Mouse (Mus musculus) ES-E14 (cell line): Measurements from ENCODE around the gene Dhh. TPM values are rescaled to one million over a fixed set of nuclear protein-coding genes. Genes with fewer than 3 reads are reported as not detected.

Experiments
- DNase-seq: peaks from one replicate; pipeline ENCODE4 v3.0.0-alpha.2; 2013; ENCODE audit warnings: low read depth, low spot score
- H3K27ac ChIP-seq: 2 replicates; pipeline ENCODE4 v1.5.1; 2012; ENCODE audit warnings: low read depth, mild to moderate bottlenecking, low read length, moderate library complexity, mixed read lengths; ENCODE audit not compliant: poor library complexity, insufficient read depth, severe bottlenecking
- H3K36me3 ChIP-seq: 2 replicates; pipeline ENCODE4 v1.6.1; 2012; ENCODE audit warnings: mild to moderate bottlenecking, low read length, moderate library complexity, mixed read lengths; ENCODE audit not compliant: control insufficient read depth, poor library complexity, insufficient read depth, severe bottlenecking
- H3K4me1 ChIP-seq, 2 experiments: fragments of 150-350 bp in 1 of 2; sonication (generic) in 1 of 2; 2 replicates each; pipeline ENCODE4 v1.6.1; 2012; ENCODE audit warnings: low read length in 2 of 2, mild to moderate bottlenecking in 1 of 2, mixed read lengths in 1 of 2; ENCODE audit not compliant: control insufficient read depth in 2 of 2, insufficient read depth in 2 of 2, poor library complexity in 1 of 2
- H3K4me3 ChIP-seq, 2 experiments: fragments of 150-350 bp in 1 of 2; sonication (generic) in 1 of 2; 2 replicates each; pipeline ENCODE4 v1.5.1; 2012; ENCODE audit warnings: low read length in 2 of 2, low read depth in 1 of 2, mild to moderate bottlenecking in 1 of 2, mixed read lengths in 1 of 2; ENCODE audit not compliant: insufficient read depth in 1 of 2, poor library complexity in 1 of 2, severe bottlenecking in 1 of 2
- H3K9ac ChIP-seq: 2 replicates; pipeline ENCODE4 v1.6.1; 2012; ENCODE audit warnings: low read depth, mild to moderate bottlenecking, low read length, mixed read lengths; ENCODE audit not compliant: poor library complexity, insufficient read depth, severe bottlenecking
- H3K9me3 ChIP-seq: fragments of 150-350 bp; sonication (generic); 2 replicates; pipeline ENCODE4 v1.6.1; 2012; ENCODE audit warnings: low read depth, mild to moderate bottlenecking, low read length; ENCODE audit not compliant: control insufficient read depth, insufficient read depth
- CHD2 ChIP-seq: IDR thresholded peaks from 2 replicates; pipeline ENCODE4 v1.6.1; 2014; ENCODE audit warnings: mild to moderate bottlenecking, low read depth, low read length, inconsistent platforms
- HCFC1 ChIP-seq: IDR thresholded peaks from 2 replicates; pipeline ENCODE4 v1.6.1; 2012; ENCODE audit warnings: low read length, inconsistent platforms, borderline replicate concordance; ENCODE audit not compliant: insufficient read depth
- MAFK ChIP-seq: IDR thresholded peaks from 2 replicates; pipeline ENCODE4 v1.6.1; 2014; ENCODE audit warnings: mild to moderate bottlenecking, low read depth, low read length, inconsistent platforms; ENCODE audit not compliant: insufficient read depth
- ZC3H11A ChIP-seq: IDR thresholded peaks from 2 replicates; pipeline ENCODE4 v1.6.1; 2012; ENCODE audit warnings: low read depth, mild to moderate bottlenecking, inconsistent platforms, low read length, borderline replicate concordance
- ZNF384 ChIP-seq: IDR thresholded peaks from 2 replicates; pipeline ENCODE4 v1.6.1; 2012; ENCODE audit warnings: low read depth, low read length, inconsistent platforms
- in situ Hi-C, 2 experiments: fragments of 600-800 bp; cut with MboI; formaldehyde crosslinking; loops; one replicate each; pipeline ENCODE4 v1.15.1; 2025; ENCODE audit warnings: low sequenced_read_pairs in 2 of 2, inconsistent platforms in 1 of 2; ENCODE audit not compliant: unreplicated experiment in 2 of 2
- total RNA-seq: library from RNA; depleted of rRNA; stranded (reverse); fragments of 300-350 nt; gene quantifications from 2 replicates; pipeline ENCODE4 v1.2.3, GENCODE M21; 2012

Gene Dhh
- total RNA-seq, 1 experiment, result 1.2 TPM

DNA sequence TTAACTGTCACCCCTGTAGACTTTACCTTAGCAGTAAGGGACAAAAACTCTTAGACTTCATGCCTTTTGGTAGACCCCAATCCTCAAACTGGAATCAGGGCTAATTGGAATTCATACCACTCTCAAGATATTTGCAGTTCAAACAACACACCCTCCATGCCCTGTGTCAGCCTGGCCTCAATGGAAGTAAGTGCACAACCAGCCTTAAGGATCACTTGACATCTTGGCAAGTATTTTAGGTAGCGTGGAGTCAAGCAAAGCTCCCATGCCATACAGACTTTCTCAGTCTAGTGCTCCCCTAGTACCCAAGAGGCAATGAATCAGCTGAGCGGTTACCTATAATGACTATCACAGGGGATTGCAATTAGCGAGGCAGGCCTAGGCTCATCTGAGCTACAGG, 32.7 kb upstream of the Dhh start:
- TF ChIP-seq HCFC1 (no peak), ZC3H11A (no peak), ZNF384 (no peak)
- no peaks in the 10 kb centered on the region for H3K9me3 ChIP-seq
- no peak overlapping the region for H3K27ac ChIP-seq
- in situ Hi-C loops, result no loop called here
- H3K4me1 ChIP-seq, result peaks cover 0 to 10% of the 10 kb centered on the region in 2 experiments; a peak in 2 of 4 replicates
- no peak overlapping the region for H3K9ac ChIP-seq
- peak overlapping the region in 1 of 2 experiments; percentile 7; a peak in 1 of 4 replicates for H3K4me3 ChIP-seq
- no peak for DNase-seq
- peaks cover 14% of the 10 kb centered on the region for H3K36me3 ChIP-seq

DNA sequence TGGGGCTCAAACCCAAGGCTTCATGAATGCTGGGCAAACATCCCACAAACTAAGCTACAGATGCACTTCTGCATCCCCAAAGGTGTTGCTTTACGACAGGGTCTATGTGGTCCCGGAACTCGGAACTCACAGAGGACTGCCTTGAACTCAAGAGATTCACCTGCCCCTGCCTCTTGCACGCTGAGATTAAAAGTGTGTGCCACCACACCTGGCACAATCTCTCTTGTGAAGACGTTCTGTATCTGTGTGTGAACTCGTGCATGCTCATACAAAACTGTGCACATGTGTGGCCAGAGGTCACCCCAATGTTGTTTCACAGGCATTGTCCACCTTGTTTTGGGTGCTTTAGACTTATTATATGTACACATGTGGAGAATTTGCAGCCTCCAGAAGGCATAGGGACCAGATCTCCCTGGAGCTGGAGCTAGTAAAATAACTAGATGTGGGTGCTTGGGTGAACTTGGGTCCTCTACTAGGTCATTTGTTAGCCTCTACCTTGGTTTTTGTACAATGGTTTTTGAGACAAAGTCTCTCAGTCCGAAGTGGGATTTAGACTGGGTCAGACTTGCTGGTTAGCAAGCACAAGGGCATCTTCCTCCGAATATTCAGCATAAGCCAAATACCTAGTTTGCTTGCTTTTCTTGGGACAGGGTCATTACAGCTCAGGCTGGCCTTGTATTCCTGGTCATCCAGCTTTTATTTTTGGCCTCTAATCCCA, 31.8 kb upstream of the Dhh start:
- Histone ChIP-seq H3K4me1 (peaks cover 0 to 6% of the 10 kb centered on the region in 2 experiments; a peak in 2 of 4 replicates), H3K9me3 (no peaks in the 10 kb centered on the region), H3K36me3 (peaks cover 14% of the 10 kb centered on the region), H3K27ac (no peak overlapping the region), H3K9ac (no peak overlapping the region), H3K4me3 (no peak overlapping the region)
- TF ChIP-seq HCFC1 (no peak), CHD2 (0 out of 2 replicates have a peak, but pooled peaks have one; percentile 23)
- DNase-seq, result no peak
- in situ Hi-C loops, result no loop called here

DNA sequence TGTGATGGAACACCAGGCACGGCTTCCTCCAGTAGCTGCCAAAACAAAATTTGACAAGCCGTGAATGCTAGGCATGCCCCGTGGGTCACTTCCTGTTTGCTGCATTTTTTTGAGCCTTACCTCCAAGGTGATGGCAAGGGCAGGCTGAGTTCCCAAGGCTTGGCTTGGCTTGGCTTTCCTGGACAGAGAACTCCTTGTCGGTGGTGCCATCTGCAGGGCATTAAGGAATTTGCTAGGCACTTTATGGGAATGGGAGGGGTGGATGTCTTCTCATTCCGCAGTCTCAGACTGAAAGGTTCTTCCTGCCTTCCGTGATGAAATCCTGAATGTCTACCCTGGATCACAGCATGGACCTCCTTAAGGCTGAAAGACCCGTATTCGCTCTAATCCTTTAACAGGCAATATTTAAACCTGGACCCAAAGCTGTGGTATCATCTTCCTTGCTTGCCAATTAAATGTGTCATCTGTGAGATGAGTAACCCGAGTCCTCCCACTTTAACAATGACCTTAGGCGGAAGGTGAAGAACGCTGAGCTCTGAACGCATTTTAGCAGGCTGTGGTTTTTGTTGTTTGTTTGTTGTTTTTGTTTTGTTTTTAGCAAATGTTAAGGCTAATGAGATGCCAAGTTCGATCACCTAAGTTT, 30.4 kb upstream of the Dhh start:
- peak; percentile 77 for DNase-seq
- Histone ChIP-seq H3K9me3 (no peaks in the 10 kb centered on the region), H3K36me3 (peaks cover 12% of the 10 kb centered on the region), H3K9ac (no peak overlapping the region), H3K27ac (no peak overlapping the region), H3K4me3 (no peak overlapping the region), H3K4me1 (peaks cover 0 to 6% of the 10 kb centered on the region in 2 experiments; a peak in 2 of 4 replicates)
- in situ Hi-C loops, result no loop called here
- TF ChIP-seq ZC3H11A (no peak; the same call in 1 of the 2 replicates), ZNF384 (peak; percentile 70; the same call in 1 of the 2 replicates), HCFC1 (no peak)

DNA sequence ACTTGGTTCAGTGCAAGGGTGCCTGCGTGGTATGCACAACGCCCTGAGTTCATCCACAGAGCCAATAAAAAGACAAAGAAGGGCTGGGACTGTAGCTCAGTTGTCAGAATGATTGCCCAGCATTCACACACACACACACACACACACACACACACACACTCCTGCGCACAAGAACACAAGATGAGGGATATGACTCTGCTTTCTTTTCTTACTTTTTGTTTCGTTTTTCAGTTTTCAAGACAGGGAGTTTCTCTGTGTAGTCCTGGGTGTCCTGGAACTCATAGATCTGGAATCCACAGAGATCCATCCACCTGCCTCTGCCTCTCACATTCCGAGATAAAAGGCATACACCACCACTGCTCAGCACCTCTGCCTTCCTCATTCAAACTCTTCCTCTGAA, 29.2 kb upstream of the Dhh start:
- DNase-seq, result no peak
- Histone ChIP-seq H3K4me3 (no peak overlapping the region), H3K9me3 (no peaks in the 10 kb centered on the region), H3K4me1 (peaks cover 0 to 6% of the 10 kb centered on the region in 2 experiments; a peak in 2 of 4 replicates), H3K9ac (no peak overlapping the region), H3K27ac (no peak overlapping the region), H3K36me3 (peaks cover 6% of the 10 kb centered on the region)
- no peak for TF ChIP-seq MAFK
- TF ChIP-seq ZC3H11A, result no peak
- TF ChIP-seq ZNF384, result no peak
- TF ChIP-seq CHD2, result no peak
- no peak for TF ChIP-seq HCFC1
- in situ Hi-C loops, result no loop called here

DNA sequence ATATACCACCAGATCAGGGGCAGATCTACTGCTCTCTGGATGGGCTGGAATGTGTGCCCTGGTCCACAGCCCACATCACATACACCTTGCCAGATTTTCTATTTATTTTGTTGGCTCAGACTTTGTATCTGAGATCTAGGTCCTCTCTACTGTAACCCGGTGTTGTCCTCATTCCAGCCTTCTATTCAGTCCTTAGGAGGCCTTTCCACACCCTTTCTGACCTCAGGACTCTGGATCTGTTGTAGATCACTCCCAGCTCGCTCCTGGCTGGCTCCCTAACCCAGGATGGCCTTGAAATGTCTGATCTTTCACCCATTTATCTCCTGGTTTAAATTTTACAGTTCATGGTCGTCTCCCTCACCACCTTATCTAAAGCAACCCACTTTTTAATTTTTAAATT, 26.3 kb upstream of the Dhh start:
- TF ChIP-seq HCFC1, result no peak
- TF ChIP-seq ZNF384, result no peak
- TF ChIP-seq MAFK, result no peak
- TF ChIP-seq ZC3H11A, result no peak
- no peak for TF ChIP-seq CHD2
- H3K4me3 ChIP-seq, result no peak overlapping the region

More for the DNA sequence above, 26.3 kb upstream of the Dhh start:
- no peaks in the 10 kb centered on the region for H3K9me3 ChIP-seq
- in situ Hi-C loops, result no loop called here
- peaks cover 2 to 6% of the 10 kb centered on the region in 2 experiments; a peak in 2 of 4 replicates for H3K4me1 ChIP-seq
- no peaks in the 10 kb centered on the region for H3K36me3 ChIP-seq
- H3K27ac ChIP-seq, result no peak overlapping the region
- H3K9ac ChIP-seq, result no peak overlapping the region
- no peak for DNase-seq
